Mouse (Mus musculus) thymus, postnatal 4 days (tissue): ENCODE data around the gene Tgfa.

ENCODE experiments used
- DNase-seq: peaks from one replicate; pipeline ENCODE4 v3.0.0; 2021

Tgfa gene

GRCm38 (mm10) chr6:86194941-86195932 is at the start of gene Tgfa:
Tgfa (plus strand) TSS chr6:86195223.
- DNase-seq, result peak; percentile 53

DNA sequence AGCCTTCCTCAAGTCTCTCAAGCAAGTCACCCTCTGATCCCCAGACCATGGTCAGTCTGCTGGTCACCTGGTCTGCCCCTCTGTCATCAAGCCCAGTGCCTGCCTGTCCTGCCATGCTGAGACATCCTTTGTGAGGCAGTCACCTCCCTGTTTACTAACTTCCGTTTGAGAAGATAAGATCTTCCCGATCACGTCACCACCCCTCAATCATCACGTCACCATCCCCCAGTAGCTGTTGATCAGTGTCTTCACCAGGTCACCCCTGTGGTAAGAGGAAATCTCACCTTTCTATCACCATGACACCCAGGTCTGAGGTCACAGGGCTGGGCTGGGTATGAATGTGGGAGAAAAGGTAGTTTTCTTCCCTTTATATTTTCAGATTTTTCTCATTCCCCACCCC is 46.5 kb upstream of the Tgfa start:
- DNase-seq, result no peak

DNA sequence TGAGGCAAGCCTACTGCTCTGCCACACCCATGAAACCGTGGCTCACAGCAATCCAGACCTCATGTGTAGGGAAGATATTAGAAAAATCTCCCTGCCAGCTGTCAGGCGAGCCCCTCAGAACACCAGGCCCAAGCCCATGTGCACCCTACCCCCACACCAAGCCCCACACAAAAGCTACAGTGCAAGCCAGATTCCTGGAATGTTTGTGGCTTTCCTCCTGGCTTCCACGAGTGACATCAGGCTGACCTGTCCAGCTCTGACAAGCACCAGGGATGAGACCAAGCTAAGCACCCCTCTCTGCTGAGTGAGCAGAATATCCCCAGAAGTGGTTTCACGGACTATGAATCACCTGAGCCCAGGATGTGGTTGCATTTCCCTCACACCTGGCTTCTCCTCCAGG is 46.0 kb upstream of the Tgfa start:
- no peak for DNase-seq

DNA sequence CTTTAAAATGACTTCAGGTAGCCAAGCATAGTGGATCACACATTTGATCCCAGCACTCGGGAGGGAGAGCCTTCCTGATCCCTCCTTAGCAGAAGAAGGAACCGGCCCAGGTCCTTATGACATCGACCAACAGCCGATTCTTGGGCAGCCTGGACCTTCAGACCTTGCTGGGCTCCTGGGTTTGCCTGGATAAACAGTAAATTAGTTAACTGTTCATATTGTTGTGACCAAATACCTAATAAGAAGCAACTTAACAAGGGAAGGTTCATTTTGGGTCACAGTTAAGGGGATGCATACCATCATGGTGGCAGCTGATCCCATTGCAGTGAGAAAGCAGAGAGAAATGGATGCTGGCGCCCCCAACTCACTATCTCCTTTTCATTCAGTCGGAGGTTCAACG is 42.3 kb upstream of the Tgfa start:
- no peak for DNase-seq

DNA sequence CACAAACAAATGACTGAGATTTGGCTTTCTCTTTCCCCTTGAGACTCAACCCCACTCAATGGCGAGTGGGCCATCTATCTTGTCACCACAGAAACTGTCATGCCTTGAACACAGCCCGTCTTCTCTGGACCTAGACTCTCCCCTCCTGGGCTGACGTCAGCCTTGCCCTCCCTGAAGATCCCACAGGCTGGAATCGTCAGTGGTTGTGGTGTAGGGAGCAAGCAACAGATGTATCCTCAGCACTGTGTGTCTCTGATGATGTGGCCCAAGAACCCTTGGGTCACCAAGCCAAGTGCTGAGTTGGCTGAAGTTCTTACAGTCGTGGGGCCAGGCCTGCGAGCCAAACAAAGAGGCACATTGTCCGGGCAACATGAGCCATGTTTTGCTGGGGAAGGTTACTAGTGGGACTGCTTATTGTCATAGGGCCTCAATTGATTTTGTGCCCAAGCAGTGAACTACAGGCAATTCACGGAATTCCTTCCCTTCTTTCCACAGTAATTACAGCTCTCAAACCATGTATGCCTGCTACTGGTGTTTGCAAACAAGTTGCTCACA is 41.5 kb upstream of the Tgfa start:
- DNase-seq, result no peak

GRCm38 (mm10) chr6:86154006-86154405 is 41.0 kb upstream of the Tgfa start:
- no peak for DNase-seq

- DNase-seq, result no peak
These were observed 40.5 kb upstream of the Tgfa start for GRCm38 (mm10) chr6:86154481-86154880.

- peak; percentile 23 for DNase-seq
These were observed 37.5 kb upstream of the Tgfa start for GRCm38 (mm10) chr6:86157253-86158234.

GRCm38 (mm10) chr6:86160878-86161277 is 34.1 kb upstream of the Tgfa start:
- DNase-seq, result no peak

DNA sequence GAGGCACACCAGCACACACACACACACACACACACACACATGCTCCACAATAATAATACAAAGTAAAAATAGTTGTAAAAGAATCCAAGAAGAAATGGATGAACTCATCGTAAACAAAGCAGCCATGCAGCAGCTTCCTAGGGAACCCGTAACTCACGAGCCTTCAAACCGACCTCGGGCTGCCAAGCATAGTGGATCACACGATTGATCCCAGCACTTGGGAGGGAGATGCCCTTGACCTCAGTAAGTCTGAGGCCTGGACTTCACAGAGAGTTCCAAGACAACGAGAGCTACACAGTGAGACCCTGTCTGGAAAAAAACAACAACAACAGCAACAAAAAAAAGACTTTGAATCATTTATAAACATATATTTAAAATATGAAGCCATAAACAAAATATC is 33.4 kb upstream of the Tgfa start:
- DNase-seq, result no peak

GRCm38 (mm10) chr6:86164028-86164427 is 31.0 kb upstream of the Tgfa start:
- DNase-seq, result no peak

DNA sequence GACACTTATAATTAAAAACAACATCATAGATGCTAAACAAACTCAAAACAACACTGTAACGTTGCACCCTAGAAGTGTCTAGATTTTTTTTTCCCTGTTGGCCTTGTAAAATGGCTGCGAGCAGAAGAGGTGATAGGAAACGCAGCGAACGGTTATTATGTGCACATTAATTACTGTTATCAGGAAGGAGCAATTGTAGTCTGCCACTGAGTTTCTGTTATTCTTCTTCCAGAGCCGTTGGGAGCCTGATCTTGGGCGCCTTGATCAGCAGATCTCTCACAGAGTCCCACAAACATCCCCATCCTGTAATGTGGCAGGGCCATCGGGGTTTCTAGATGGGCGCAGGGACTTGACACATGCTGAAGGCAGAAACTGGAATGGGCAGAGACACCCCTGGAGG is 28.6 kb upstream of the Tgfa start:
- no peak for DNase-seq

- no peak for DNase-seq
These were observed 27.2 kb upstream of the Tgfa start for GRCm38 (mm10) chr6:86167851-86168250.

DNA sequence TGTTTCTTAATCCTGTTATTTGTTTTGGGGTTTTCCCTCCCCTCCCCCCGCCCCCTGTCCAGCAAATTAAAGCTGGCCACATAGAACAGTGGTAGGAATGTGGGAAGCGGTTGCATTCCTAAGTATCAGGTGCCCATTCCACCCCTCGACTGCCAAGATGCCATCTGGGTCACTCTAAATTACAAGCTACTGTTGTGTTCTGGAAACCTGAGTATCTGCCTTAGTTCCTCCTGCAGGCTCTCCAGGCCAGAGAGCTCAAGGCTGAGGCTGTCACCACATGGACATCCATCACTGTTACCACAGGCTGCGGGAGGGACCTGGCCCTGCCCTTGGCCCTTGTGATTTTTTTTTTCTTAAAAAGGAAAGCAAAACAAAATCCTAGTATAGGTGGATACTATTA is 25.9 kb upstream of the Tgfa start:
- DNase-seq, result no peak

- DNase-seq, result no peak
These were observed 18.8 kb upstream of the Tgfa start for GRCm38 (mm10) chr6:86176236-86176635.

DNA sequence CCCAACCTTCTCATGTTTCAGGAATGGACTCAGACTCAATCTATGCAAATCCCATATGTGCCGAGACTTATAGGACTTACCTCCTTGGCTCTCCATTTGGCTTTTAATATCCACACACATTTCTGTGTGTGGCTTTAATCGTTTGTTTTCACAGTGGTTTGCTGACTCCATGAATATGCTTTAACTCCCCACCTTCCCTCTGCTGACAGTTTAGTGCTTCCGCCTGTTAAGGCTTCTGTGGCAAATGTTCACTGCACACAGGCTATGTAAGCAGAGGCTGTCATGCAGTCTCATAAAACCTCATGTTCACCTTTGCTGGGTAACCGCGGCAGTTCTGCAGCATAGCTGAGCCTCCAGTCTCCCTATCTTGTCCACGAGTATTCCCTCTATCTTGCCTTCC is 18.3 kb upstream of the Tgfa start:
- DNase-seq, result no peak

DNA sequence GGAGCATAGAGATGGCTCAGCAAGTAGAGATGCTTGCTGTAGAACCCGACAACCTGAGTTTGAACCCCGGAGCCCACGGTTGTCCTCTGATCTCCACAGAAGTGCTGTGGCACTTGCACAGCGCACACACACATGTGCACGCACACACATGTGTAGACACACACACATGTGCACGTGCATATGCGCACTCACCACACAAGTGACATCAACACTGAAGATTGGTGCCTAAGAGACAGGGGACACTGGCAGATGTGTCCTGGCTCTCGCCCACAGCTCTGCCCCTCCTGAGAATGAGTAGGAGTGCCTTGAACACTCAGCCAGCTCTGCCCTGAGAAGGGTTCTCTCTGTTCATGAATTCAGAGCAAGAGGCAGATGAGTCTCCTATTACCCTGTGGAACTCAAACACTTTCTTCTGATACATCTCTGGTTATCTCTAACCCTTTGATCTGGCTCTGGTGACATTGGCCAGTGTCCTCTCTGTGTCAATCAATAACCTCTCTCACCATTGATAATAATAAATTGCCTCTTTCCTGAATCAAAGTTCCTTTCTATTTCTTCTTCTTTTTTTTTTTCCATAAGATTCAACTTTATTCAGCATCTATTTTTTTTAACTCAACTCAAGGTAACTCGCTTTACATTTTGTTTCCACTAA is 17.6 kb upstream of the Tgfa start:
- DNase-seq, result no peak

DNA sequence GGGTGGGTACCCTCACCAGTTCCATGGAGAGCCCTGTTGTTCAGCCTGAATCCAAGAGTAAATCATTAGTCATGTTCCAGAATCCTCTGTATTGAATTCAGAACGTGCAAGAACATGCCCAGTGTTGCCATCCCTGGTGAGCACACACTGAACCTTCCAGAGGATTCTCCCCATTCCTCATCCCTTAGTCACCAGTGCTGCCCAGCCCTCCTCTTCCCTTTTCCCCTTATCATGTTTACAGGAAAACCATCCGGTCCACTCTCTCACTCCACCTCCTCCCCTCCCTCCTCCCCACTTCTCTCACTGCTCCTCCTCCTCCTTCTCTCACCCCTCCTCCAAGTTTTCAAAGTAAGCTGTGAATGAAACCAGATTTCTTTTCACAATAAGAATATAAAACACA is 14.4 kb upstream of the Tgfa start:
- DNase-seq, result no peak

- DNase-seq, result no peak
These were observed 13.0 kb upstream of the Tgfa start for GRCm38 (mm10) chr6:86182016-86182415.

DNA sequence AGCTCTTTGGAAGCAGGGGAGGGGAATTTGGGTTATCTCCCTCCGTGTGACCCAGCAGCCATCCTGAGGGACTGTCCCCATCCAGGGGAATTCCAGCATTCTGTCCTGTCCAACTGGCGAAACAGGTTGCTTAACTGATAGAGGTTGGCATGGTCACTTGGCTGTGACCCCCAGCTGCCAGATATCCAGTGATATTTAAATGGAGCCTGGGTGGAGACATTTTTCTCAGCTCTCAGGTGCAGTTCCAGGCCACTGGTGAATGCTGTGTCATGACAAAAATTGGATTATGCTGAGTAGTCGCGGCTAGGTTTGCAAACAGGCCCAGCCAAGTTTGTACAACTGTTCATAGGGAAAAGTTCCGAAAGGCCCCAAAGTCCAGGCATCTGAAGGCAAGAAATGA is 12.4 kb upstream of the Tgfa start:
- DNase-seq, result no peak

DNA sequence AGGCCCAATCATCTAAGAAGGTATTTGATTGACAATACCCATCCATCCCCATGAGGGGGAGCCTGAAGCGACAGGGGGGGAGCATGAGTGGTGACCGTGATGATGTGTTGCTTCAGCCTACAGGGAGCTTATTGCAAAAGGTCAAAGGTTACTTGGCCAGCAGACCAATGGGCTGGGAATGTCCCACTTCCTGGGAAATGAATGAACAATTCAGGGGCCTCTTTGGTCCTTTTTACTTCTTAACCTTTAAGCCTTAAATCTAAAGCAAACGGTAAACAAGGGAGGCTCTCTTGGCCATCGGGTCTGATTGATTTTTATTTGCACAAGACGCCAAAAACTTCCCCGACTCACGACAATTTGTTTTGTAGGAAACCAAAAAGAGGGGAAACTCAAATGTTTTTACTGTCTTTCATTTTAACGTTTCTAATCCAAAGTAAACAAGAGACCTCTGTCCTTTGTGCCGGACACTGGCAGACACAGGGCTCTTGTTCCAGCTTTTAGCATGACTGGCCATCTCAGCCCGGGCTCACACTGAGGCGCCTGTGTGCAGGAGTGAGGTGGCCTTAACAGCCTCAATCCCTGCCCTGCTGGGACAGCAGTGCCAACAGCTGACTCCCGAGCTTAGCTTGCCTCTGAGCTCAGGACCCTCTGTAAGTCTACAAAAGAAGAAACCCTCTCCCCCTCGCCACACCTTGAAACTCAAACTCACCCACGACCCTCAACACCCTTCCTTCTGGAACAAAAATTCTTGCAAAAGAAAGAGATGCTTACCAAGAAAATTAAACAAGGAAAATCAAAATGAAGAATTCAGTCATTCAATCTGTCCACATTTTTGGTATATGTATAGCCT is 8.7 kb upstream of the Tgfa start:
- DNase-seq, result no peak
